Mouse (Mus musculus) hindbrain, embryonic 15.5 days (tissue): ENCODE measurements around the gene Cdr2l. TPM values are rescaled to one million over a fixed set of nuclear protein-coding genes. Genes with fewer than 3 reads are reported as not detected.

Experiments
- ATAC-seq: fragments of 200-750 bp; cut with Nextera tagmentation; 2 replicates; pipeline ENCODE4 v1.8.0; 2017; ENCODE audit warnings: low read depth, moderate number of reproducible peaks, moderate TSS enrichment; ENCODE audit not compliant: low FRiP score
- H3K27ac ChIP-seq: fragments of 300-500 bp; sonication (generic); replicated peaks from 2 replicates; pipeline ENCODE4 v1.5.1; 2015; ENCODE audit warnings: mild to moderate bottlenecking, inconsistent platforms
- H3K27me3 ChIP-seq: fragments of 300-500 bp; sonication (generic); 2 replicates; pipeline ENCODE4 v1.6.1; 2015; ENCODE audit warnings: control low read depth, inconsistent platforms
- H3K36me3 ChIP-seq: fragments of 300-500 bp; sonication (generic); 2 replicates; pipeline ENCODE4 v1.6.1; 2015; ENCODE audit warnings: control low read depth, inconsistent platforms
- H3K4me1 ChIP-seq: fragments of 300-500 bp; sonication (generic); replicated peaks from 2 replicates; pipeline ENCODE4 v1.6.1; 2015; ENCODE audit warnings: control low read depth, inconsistent platforms
- H3K4me2 ChIP-seq: fragments of 300-500 bp; sonication (generic); 2 replicates; pipeline ENCODE4 v1.6.1; 2015; ENCODE audit warnings: moderate library complexity, mild to moderate bottlenecking, inconsistent platforms
- H3K4me3 ChIP-seq: fragments of 300-500 bp; sonication (generic); 2 replicates; pipeline ENCODE4 v1.5.1; 2015; ENCODE audit warnings: mild to moderate bottlenecking, inconsistent platforms
- H3K9ac ChIP-seq: fragments of 300-500 bp; sonication (generic); 2 replicates; pipeline ENCODE4 v1.6.1; 2015; ENCODE audit warnings: inconsistent platforms
- H3K9me3 ChIP-seq: fragments of 300-500 bp; sonication (generic); 2 replicates; pipeline ENCODE4 v1.6.1; 2016; ENCODE audit warnings: control low read depth, inconsistent platforms
- whole genome bisulfite sequencing: fragments of 180-500 bp; shearing (Covaris S2); methylation state at CpG from one replicate; pipeline ENCODE4 v1.1.7; 2015; 5-methylcytosine and 5-hydroxymethylcytosine counted together
- polyA plus RNA-seq: library from polyadenylated mRNA; unstranded; fragments of >200 nt; fragmentation: Nextera tagmentation; extraction: Ambion mirVana; gene quantifications from 2 replicates; pipeline ENCODE4 v1.2.1, GENCODE M21; 2015

The Cdr2l gene
- polyA plus RNA-seq, 1 experiment from 2014 or later: 27.0 TPM

GRCm38 (mm10) chr11:115420336-115421190 is 38.8 kb downstream of the Cdr2l start:
- 2% methylated on average over 44 of the region's 45 CpGs for WGBS
- H3K4me3 ChIP-seq: peak overlapping the region; percentile 71
- H3K9me3 ChIP-seq: no peaks in the 10 kb centered on the region
- H3K4me1 ChIP-seq: peaks cover 35% of the 10 kb centered on the region
- peak overlapping the region; percentile 94 for H3K4me2 ChIP-seq
- ATAC-seq: peak; percentile 67
- H3K27ac ChIP-seq: peak overlapping the region; percentile 92
- H3K9ac ChIP-seq: peak overlapping the region; percentile 91
- H3K36me3 ChIP-seq: peaks cover 23% of the 10 kb centered on the region
- H3K27me3 ChIP-seq: no peaks in the 10 kb centered on the region

- peak overlapping the region; percentile 91; the same call in 1 of the 2 replicates for H3K9ac ChIP-seq
- peak overlapping the region; percentile 71 for H3K4me3 ChIP-seq
- H3K4me2 ChIP-seq: peak overlapping the region; percentile 94
- H3K27me3 ChIP-seq: no peaks in the 10 kb centered on the region
- ATAC-seq: no peak
- no peak overlapping the region; the same call in 1 of the 2 replicates for H3K27ac ChIP-seq
- 58% methylated on average over 1 of the region's 1 CpGs for WGBS
- no peaks in the 10 kb centered on the region for H3K9me3 ChIP-seq
- peaks cover 20% of the 10 kb centered on the region for H3K36me3 ChIP-seq
- H3K4me1 ChIP-seq: peaks cover 35% of the 10 kb centered on the region
These were observed 39.6 kb downstream of the Cdr2l start for GRCm38 (mm10) chr11:115421328-115421727.

- H3K4me2 ChIP-seq: peak overlapping the region; percentile 94; the same call in 1 of the 2 replicates
- no peak overlapping the region for H3K9ac ChIP-seq
- WGBS: 94% methylated on average over 16 of the region's 16 CpGs
- H3K9me3 ChIP-seq: no peaks in the 10 kb centered on the region
- H3K36me3 ChIP-seq: peaks cover 20% of the 10 kb centered on the region
- H3K4me1 ChIP-seq: peaks cover 35% of the 10 kb centered on the region
- no peak overlapping the region for H3K27ac ChIP-seq
- ATAC-seq: no peak
- no peaks in the 10 kb centered on the region for H3K27me3 ChIP-seq
- no peak overlapping the region for H3K4me3 ChIP-seq
These were observed 40.3 kb downstream of the Cdr2l start for GRCm38 (mm10) chr11:115421972-115422371.

- H3K9me3 ChIP-seq: no peaks in the 10 kb centered on the region
- H3K9ac ChIP-seq: no peak overlapping the region
- H3K27ac ChIP-seq: no peak overlapping the region
- H3K27me3 ChIP-seq: no peaks in the 10 kb centered on the region
- H3K4me1 ChIP-seq: peaks cover 44% of the 10 kb centered on the region
- no peak overlapping the region for H3K4me2 ChIP-seq
- ATAC-seq: no peak
- WGBS: 84% methylated on average over 3 of the region's 3 CpGs
- no peak overlapping the region for H3K4me3 ChIP-seq
- H3K36me3 ChIP-seq: peaks cover 17% of the 10 kb centered on the region
These were observed 41.4 kb downstream of the Cdr2l start for GRCm38 (mm10) chr11:115423091-115423490.

- H3K9me3 ChIP-seq: no peaks in the 10 kb centered on the region
- no peak for ATAC-seq
- WGBS: 89% methylated on average over 7 of the region's 7 CpGs
- no peaks in the 10 kb centered on the region for H3K27me3 ChIP-seq
- no peak overlapping the region for H3K4me2 ChIP-seq
- no peak overlapping the region for H3K4me3 ChIP-seq
- H3K9ac ChIP-seq: no peak overlapping the region
- H3K4me1 ChIP-seq: peaks cover 34% of the 10 kb centered on the region
- H3K27ac ChIP-seq: no peak overlapping the region
- H3K36me3 ChIP-seq: peaks cover 21% of the 10 kb centered on the region
These were observed 43.0 kb downstream of the Cdr2l start for GRCm38 (mm10) chr11:115424666-115425065.

GRCm38 (mm10) chr11:115425671-115426070 is 44.0 kb downstream of the Cdr2l start:
- Histone ChIP-seq H3K36me3 (peaks cover 31% of the 10 kb centered on the region), H3K27ac (no peak overlapping the region), H3K9ac (no peak overlapping the region), H3K4me3 (no peak overlapping the region), H3K27me3 (no peaks in the 10 kb centered on the region), H3K9me3 (no peaks in the 10 kb centered on the region), H3K4me1 (peaks cover 32% of the 10 kb centered on the region), H3K4me2 (no peak overlapping the region)
- 95% methylated on average over 6 of the region's 6 CpGs for WGBS
- ATAC-seq: no peak

- 37% methylated on average over 20 of the region's 20 CpGs for WGBS
- no peaks in the 10 kb centered on the region for H3K9me3 ChIP-seq
- peak overlapping the region; percentile 36 for H3K4me2 ChIP-seq
- ATAC-seq: peak; percentile 75
- H3K27me3 ChIP-seq: no peaks in the 10 kb centered on the region
- 0 out of 2 replicates have a peak overlapping the region, but pooled peaks have one; percentile 5 for H3K9ac ChIP-seq
- peaks cover 48% of the 10 kb centered on the region for H3K36me3 ChIP-seq
- H3K4me1 ChIP-seq: peaks cover 12% of the 10 kb centered on the region
- no peak overlapping the region for H3K4me3 ChIP-seq
- peak overlapping the region; percentile 67 for H3K27ac ChIP-seq
These were observed 46.0 kb downstream of the Cdr2l start for GRCm38 (mm10) chr11:115427482-115428331.

GRCm38 (mm10) chr11:115429307-115429706 is 47.6 kb downstream of the Cdr2l start:
- Histone ChIP-seq H3K27me3 (no peaks in the 10 kb centered on the region), H3K4me1 (peaks cover 12% of the 10 kb centered on the region), H3K9ac (no peak overlapping the region), H3K4me2 (no peak overlapping the region), H3K27ac (no peak overlapping the region), H3K9me3 (no peaks in the 10 kb centered on the region), H3K4me3 (no peak overlapping the region), H3K36me3 (peaks cover 48% of the 10 kb centered on the region)
- WGBS: 86% methylated on average over 7 of the region's 7 CpGs
- ATAC-seq: no peak

- Histone ChIP-seq H3K4me2 (no peak overlapping the region), H3K4me3 (no peak overlapping the region), H3K9me3 (no peaks in the 10 kb centered on the region), H3K27me3 (no peaks in the 10 kb centered on the region), H3K9ac (no peak overlapping the region), H3K4me1 (peaks cover 15% of the 10 kb centered on the region), H3K36me3 (peaks cover 45% of the 10 kb centered on the region), H3K27ac (no peak overlapping the region)
- WGBS: 96% methylated on average over 6 of the region's 6 CpGs
- ATAC-seq: no peak
These were observed 48.8 kb downstream of the Cdr2l start for GRCm38 (mm10) chr11:115430561-115430960.

- no peak for ATAC-seq
These were observed 51.1 kb downstream of the Cdr2l start for GRCm38 (mm10) chr11:115432814-115433213.

GRCm38 (mm10) chr11:115433342-115433741 is 51.6 kb downstream of the Cdr2l start:
- ATAC-seq: no peak
- no peak overlapping the region for H3K4me2 ChIP-seq
- WGBS: 87% methylated on average over 6 of the region's 6 CpGs
- H3K4me1 ChIP-seq: peaks cover 13% of the 10 kb centered on the region
- no peaks in the 10 kb centered on the region for H3K27me3 ChIP-seq
- H3K27ac ChIP-seq: no peak overlapping the region
- H3K9me3 ChIP-seq: no peaks in the 10 kb centered on the region
- no peak overlapping the region for H3K4me3 ChIP-seq
- no peak overlapping the region for H3K9ac ChIP-seq
- H3K36me3 ChIP-seq: peaks cover 30% of the 10 kb centered on the region

More at GRCm38 (mm10) chr11:115432814-115433213, 51.1 kb downstream of the Cdr2l start:
- 85% methylated on average over 4 of the region's 4 CpGs for WGBS
- Histone ChIP-seq H3K4me2 (no peak overlapping the region), H3K9ac (no peak overlapping the region), H3K27ac (no peak overlapping the region), H3K9me3 (no peaks in the 10 kb centered on the region), H3K27me3 (no peaks in the 10 kb centered on the region), H3K4me1 (peaks cover 17% of the 10 kb centered on the region), H3K36me3 (peaks cover 30% of the 10 kb centered on the region), H3K4me3 (no peak overlapping the region)
